Comparison of ENCODE assay signal across 25 mouse cellular contexts in genomic region chr4:88400302-88400991, GRCm38 (mm10). TPM values are rescaled to one million over a fixed set of nuclear protein-coding genes. Genes with fewer than 3 reads are reported as not detected.
A peak's percentile ranks its signal among the peaks of the same experiment; 100 is the strongest.
DNase-seq lines count a peak whose midpoint lies in the region; ATAC-seq and TF ChIP-seq lines count a peak whose summit lies in the region.
"Had no signal": no experiment of that assay in that cellular context is flagged by ENCODE, and none has a peak within 500 bp of the region (broad histone marks: within the 10 kb centered on the region; RNA-seq: fewer than 3 reads in every experiment).

No protein-coding gene starts in this region.

- no peak for TF ChIP-seq POLR2A in brain, embryonic 14.5 days (IDR thresholded peaks at IDR 0.05; ENCODE audit: borderline replicate concordance, extremely low read depth, insufficient read depth, insufficient read length, poor library complexity, severe bottlenecking)

- ATAC-seq in kidney, postnatal 0 days (replicated peaks; ENCODE audit: low FRiP score, low read depth): peak; percentile 94
- no peak for ATAC-seq in midbrain, embryonic 14.5 days (ENCODE audit: low FRiP score, low TSS enrichment)
- no peak for ATAC-seq in erythroid progenitor cell, adult 5-6 weeks (replicated peaks; ENCODE audit: low FRiP score, poor library complexity, severe bottlenecking)
- ATAC-seq: activated CD4-positive, CD25-positive, alpha-beta regulatory T cell, adult 4 months; forebrain, embryonic 13.5 days; hindbrain, embryonic 16.5 days; intestine, embryonic 16.5 days; liver, embryonic 12.5 days had no signal

- no peak for TF ChIP-seq CTCF in brain, embryonic 14.5 days (IDR thresholded peaks at IDR 0.05; ENCODE audit: borderline replicate concordance, extremely low read depth, insufficient read depth, insufficient read length)
- no peak for TF ChIP-seq CTCF in kidney, postnatal 0 days (IDR thresholded peaks at IDR 0.05; ENCODE audit: low read depth)

- WGBS in kidney, postnatal 0 days: 47% methylated on average over 9 of the region's 9 CpGs
- 82% methylated on average over 9 of the region's 9 CpGs for WGBS in midbrain, embryonic 14.5 days

- no peaks in the 10 kb centered on the region for H3K9me3 ChIP-seq in kidney, postnatal 0 days (replicated peaks; ENCODE audit: low read length)
- no peaks in the 10 kb centered on the region for H3K9me3 ChIP-seq in midbrain, embryonic 14.5 days (ENCODE audit: control insufficient read depth, low read length)
- H3K9me3 ChIP-seq: embryonic facial prominence, embryonic 12.5 days; forebrain, embryonic 13.5 days; heart, embryonic 10.5 days; limb, embryonic 12.5 days; liver, embryonic 12.5 days had no signal

- DNase-seq in 3134 (ENCODE audit: extremely low read depth, insufficient read length, low spot score) (peak; percentile 62), 3T3-L1 (ENCODE audit: low read depth, low spot score) (peak; percentile 75)
- peak; percentile 17 for DNase-seq in brain, embryonic 14.5 days (ENCODE audit: low read depth)
- DNase-seq in kidney, postnatal 0 days (ENCODE audit: low spot score): peak; percentile 75
- DNase-seq in cerebellum, adult 8-10 months: no peak
- no peak for DNase-seq in midbrain, embryonic 14.5 days
- DNase-seq in heart, adult 18-20 months: no peak
- DNase-seq: cerebellum, adult 11-12 months; cerebellum, postnatal 14 days; gastrocnemius, adult 2 months; layer of hippocampus, postnatal 36 days; lung, adult 18-20 months; lung, postnatal 14 days; right cerebral cortex, postnatal 14 days had no signal

- H3K4me2 ChIP-seq in kidney, postnatal 0 days (ENCODE audit: low read length): no peak overlapping the region
- H3K4me2 ChIP-seq in midbrain, embryonic 14.5 days (ENCODE audit: low read length): no peak overlapping the region
- H3K4me2 ChIP-seq: embryonic facial prominence, embryonic 12.5 days; forebrain, embryonic 13.5 days; limb, embryonic 12.5 days; liver, embryonic 12.5 days; midbrain, embryonic 11.5 days had no signal

- no peaks in the 10 kb centered on the region for H3K36me3 ChIP-seq in kidney, postnatal 0 days (ENCODE audit: insufficient read depth, low read length)
- H3K36me3 ChIP-seq in midbrain, embryonic 14.5 days (ENCODE audit: control insufficient read depth, insufficient read depth, low read length): no peaks in the 10 kb centered on the region
- H3K36me3 ChIP-seq: embryonic facial prominence, embryonic 12.5 days; heart, embryonic 10.5 days; limb, embryonic 12.5 days; liver, embryonic 12.5 days had no signal

- no peaks in the 10 kb centered on the region for H3K4me1 ChIP-seq in kidney, postnatal 0 days (replicated peaks; ENCODE audit: insufficient read depth, low read length)
- no peaks in the 10 kb centered on the region for H3K4me1 ChIP-seq in midbrain, embryonic 14.5 days (ENCODE audit: control insufficient read depth, insufficient read depth, low read length)
- H3K4me1 ChIP-seq: embryonic facial prominence, embryonic 12.5 days; forebrain, embryonic 13.5 days; heart, embryonic 10.5 days; limb, embryonic 12.5 days; liver, embryonic 12.5 days had no signal

- no peak overlapping the region for H3K4me3 ChIP-seq in kidney, postnatal 0 days (replicated peaks; ENCODE audit: low read depth, low read length)
- H3K4me3 ChIP-seq in midbrain, embryonic 14.5 days (replicated peaks; ENCODE audit: low read depth, low read length): no peak overlapping the region
- H3K4me3 ChIP-seq: embryonic facial prominence, embryonic 12.5 days; erythroblast, embryonic 14.5 days; forebrain, embryonic 13.5 days; gastrocnemius, adult 2 months; heart, embryonic 10.5 days; limb, embryonic 12.5 days; liver, embryonic 12.5 days had no signal

- no peak overlapping the region for H3K9ac ChIP-seq in kidney, postnatal 0 days (ENCODE audit: low read depth, low read length)
- no peak overlapping the region for H3K9ac ChIP-seq in midbrain, embryonic 14.5 days (replicated peaks; ENCODE audit: low read length)
- H3K9ac ChIP-seq: embryonic facial prominence, embryonic 12.5 days; forebrain, embryonic 13.5 days; limb, embryonic 12.5 days; liver, embryonic 12.5 days had no signal

- no peaks in the 10 kb centered on the region for H3K27me3 ChIP-seq in kidney, postnatal 0 days (ENCODE audit: insufficient read depth, low read length)
- no peaks in the 10 kb centered on the region for H3K27me3 ChIP-seq in midbrain, embryonic 14.5 days (ENCODE audit: control insufficient read depth, insufficient read depth, low read length)
- H3K27me3 ChIP-seq: embryonic facial prominence, embryonic 12.5 days; forebrain, embryonic 13.5 days; limb, embryonic 12.5 days; liver, embryonic 12.5 days had no signal

- 0 out of 2 replicates have a peak overlapping the region, but pooled peaks have one; percentile 8 for H3K27ac ChIP-seq in kidney, postnatal 0 days
- H3K27ac ChIP-seq in midbrain, embryonic 14.5 days (replicated peaks; ENCODE audit: low read depth, low read length): no peak overlapping the region
- H3K27ac ChIP-seq: embryonic facial prominence, embryonic 12.5 days; forebrain, embryonic 13.5 days; gastrocnemius, adult 2 months; heart, embryonic 10.5 days; limb, embryonic 12.5 days; liver, embryonic 12.5 days had no signal

RNA-seq across cellular contexts. Expression of gene Hacd4, which starts 38.3 kb away (rescaled TPM):
- polyA plus RNA-seq in brain, embryonic 14.5 days (2012; rRNA removed): 0.98 and 1.7 TPM in 2 replicates
- polyA plus RNA-seq in kidney, postnatal 0 days (2015; fragmentation: Nextera tagmentation; extraction: Ambion mirVana): 33.5 and 37.0 TPM in 2 replicates
- polyA plus RNA-seq in midbrain, embryonic 14.5 days (2014; fragmentation: Nextera tagmentation; extraction: Ambion mirVana): 2.4 and 3.8 TPM in 2 replicates
- 4.2 and 10.1 TPM in 2 replicates for total RNA-seq in erythroid progenitor cell, adult 5-6 weeks (2015; ENCODE audit: low replicate concordance)
- total RNA-seq in erythroid progenitor cell, adult 5-6 weeks (2017; ENCODE audit: low replicate concordance): 3.2 and 4.6 TPM in 2 replicates
- 1 to 10 TPM; 3.6 to 3.9 TPM for total RNA-seq in heart, adult 18-20 months (2021)

Comparison
In these comparisons a context has a peak if more than half of its experiments do, and no peak if none do; other contexts are left out.
1. DNase-seq: peak in 3134 (single experiment), 3T3-L1 (single experiment), brain, embryonic 14.5 days (single experiment) and kidney, postnatal 0 days (single experiment); none in cerebellum, adult 8-10 months (single experiment), midbrain, embryonic 14.5 days (single experiment) and heart, adult 18-20 months (0 of 2).